Mouse (Mus musculus): ENCODE results near the gene Esr2. TPM values are rescaled to one million over a fixed set of nuclear protein-coding genes. Genes with fewer than 3 reads are reported as not detected.

Esr2 gene
- polyA plus RNA-seq, 1 experiment: not detected

DNA sequence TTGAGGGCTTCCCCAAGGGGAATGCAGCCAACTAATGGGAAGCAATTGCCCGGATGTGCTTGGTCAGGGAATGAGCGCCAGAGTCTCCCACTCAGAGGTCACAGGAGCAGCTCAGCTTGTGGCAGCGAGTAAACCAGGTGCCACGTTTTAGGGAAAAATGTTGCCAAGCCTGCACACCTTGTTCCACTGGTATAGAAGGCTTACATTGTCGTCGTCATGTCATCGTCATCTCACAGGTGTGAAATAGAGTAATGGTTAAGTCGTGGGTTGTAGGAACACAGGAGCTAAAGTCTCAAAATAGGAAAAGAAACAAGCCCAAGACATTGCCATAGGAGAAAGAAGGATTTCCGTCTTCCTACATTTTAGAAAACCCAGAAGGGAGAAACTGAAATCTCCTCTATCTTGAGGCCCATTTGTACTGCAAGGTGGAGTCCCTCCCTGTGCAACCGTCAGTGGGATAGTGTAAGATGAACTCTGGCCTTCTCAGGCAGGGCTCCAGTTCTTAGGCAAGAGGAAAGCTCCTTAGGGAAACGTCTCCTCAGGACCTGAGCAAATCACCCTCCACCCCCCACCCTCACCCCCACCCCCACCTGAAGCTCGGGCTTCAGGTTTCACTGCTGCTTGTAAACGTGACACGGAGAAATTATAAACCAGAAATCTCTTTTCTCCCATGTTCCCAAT is 96.0 kb downstream of the Esr2 start:
- peaks cover 14% of the 10 kb centered on the region for H3K27me3 ChIP-seq (ENCODE audit: control insufficient read depth)
- TF ChIP-seq TAL1 (IDR thresholded peaks at IDR 0.05; ENCODE audit: low read length) (no peak), GATA1 (IDR thresholded peaks at IDR 0.05; ENCODE audit: low read length) (no peak)
- H3K36me3 ChIP-seq (ENCODE audit: control insufficient read depth): no peaks in the 10 kb centered on the region

DNA sequence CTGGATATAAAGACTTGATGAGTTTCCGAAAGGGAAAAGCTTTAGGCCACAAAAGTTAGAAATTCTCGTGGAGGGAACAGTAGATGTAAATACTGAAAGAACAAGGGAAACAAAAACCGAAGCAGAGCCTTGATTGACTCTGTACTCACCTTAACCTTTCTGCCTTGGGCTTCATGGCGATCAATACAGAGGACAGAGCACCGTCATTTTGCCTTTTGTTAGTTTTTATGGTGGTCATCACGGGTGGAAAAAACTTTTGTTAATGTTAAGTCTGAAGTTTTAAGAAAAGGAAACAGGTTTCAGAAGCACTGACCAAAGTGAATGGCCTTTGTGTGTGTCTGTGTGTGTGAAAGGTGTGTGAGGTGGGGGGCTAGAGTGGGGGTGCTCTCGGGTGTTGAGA is 103.1 kb downstream of the Esr2 start:
- peaks cover 7% of the 10 kb centered on the region for H3K27me3 ChIP-seq (ENCODE audit: control insufficient read depth)
- TF ChIP-seq TAL1 (IDR thresholded peaks at IDR 0.05; ENCODE audit: low read length) (no peak), GATA1 (IDR thresholded peaks at IDR 0.05; ENCODE audit: low read length) (no peak)
- no peaks in the 10 kb centered on the region for H3K9me3 ChIP-seq (ENCODE audit: control insufficient read depth, low read length)
- H3K4me3 ChIP-seq (replicated peaks): no peak overlapping the region
- no peaks in the 10 kb centered on the region for H3K36me3 ChIP-seq (ENCODE audit: control insufficient read depth)
- H3K4me1 ChIP-seq (ENCODE audit: control insufficient read depth): no peaks in the 10 kb centered on the region

More for the DNA sequence above, 96.0 kb downstream of the Esr2 start:
- H3K4me3 ChIP-seq (replicated peaks): no peak overlapping the region
- H3K9me3 ChIP-seq (ENCODE audit: control insufficient read depth, low read length): no peaks in the 10 kb centered on the region
- no peaks in the 10 kb centered on the region for H3K4me1 ChIP-seq (ENCODE audit: control insufficient read depth)

DNA sequence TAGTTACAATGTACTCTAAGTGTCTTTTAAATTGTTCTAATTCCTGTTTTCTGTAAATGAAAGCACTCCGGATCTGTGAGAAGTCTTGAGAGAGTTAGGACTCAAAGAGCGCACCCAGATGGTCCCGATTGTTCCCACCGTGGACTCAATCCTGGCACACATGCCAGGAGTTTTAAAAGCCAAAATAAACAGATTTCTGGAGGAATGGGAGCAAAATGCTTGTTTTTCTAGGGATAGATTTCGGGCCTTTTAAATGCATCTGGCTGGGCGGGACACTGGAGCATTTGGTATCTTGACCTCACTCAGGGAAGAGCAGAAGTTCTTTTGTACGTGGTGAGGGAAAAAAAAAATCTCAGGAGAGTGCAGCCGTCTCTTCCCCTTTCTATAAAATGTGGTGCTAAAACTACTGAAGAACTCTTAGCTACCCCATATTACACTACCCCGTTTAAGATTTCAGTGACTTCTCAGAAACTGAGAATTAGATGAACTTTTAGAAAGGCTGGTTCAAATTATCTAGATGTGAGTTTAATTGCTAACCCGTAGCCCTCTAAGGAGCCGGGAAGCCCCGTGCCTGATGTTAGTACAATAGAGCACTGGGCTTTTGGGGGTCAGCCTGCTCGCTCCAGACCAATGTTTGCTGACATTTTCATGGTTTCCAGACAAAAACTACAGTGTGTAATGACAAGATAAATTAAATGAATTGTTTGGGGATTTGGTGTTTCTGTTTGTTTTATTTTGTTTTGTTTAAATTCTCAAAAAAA is 103.8 kb downstream of the Esr2 start:
- peaks cover 7% of the 10 kb centered on the region for H3K27me3 ChIP-seq (ENCODE audit: control insufficient read depth)
- H3K36me3 ChIP-seq (ENCODE audit: control insufficient read depth): no peaks in the 10 kb centered on the region
- TF ChIP-seq GATA1 (IDR thresholded peaks at IDR 0.05; ENCODE audit: low read length): no peak
- no peak for TF ChIP-seq TAL1 (IDR thresholded peaks at IDR 0.05; ENCODE audit: low read length)
- H3K4me3 ChIP-seq (replicated peaks): no peak overlapping the region
- H3K4me1 ChIP-seq (ENCODE audit: control insufficient read depth): no peaks in the 10 kb centered on the region
- no peaks in the 10 kb centered on the region for H3K9me3 ChIP-seq (ENCODE audit: control insufficient read depth, low read length)

DNA sequence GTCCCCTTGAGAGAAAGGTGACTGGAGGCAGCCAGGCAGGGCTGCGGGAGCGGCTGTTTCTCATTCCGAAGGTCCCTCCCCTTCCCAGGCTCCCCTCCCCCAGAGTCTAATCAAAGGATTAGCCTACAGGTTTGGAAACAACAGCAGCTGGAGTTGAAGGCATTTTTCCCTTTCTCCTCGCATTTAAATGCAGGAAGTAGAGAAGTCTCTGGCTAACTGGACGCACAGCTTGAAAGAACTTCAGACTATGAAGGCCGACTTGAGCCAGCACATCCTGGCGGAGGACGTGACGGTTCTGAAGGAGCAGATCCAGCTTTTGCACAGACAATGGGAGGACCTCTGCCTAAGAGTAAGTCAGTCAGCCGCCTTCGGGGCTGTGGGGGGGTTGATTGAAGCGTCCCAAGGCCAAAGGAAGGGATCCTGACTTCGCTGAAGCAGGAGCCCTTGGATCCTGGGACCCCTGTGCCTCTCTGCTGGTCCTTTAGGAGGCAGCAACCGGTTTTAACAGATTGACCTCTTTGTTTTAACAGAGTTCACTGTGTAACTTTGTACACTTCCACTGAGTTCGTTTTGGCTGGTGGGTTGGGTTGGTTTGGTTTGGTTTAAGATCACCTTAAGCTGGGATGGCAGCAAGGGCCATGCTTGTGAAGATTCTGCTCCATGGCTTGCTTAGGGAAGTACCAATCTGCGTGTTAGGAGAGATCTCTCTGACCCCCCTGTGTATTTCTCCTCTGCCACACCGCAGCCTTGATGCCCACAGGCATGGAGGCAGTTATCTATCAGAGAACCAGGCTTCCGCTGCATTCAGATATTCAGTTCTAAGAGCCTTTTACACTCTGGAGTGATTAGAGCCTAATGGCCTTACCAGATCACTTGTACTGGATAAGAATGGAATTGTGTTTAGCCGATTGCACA is 104.9 kb downstream of the Esr2 start:
- no peaks in the 10 kb centered on the region for H3K9me3 ChIP-seq (ENCODE audit: control insufficient read depth, low read length)
- no peak overlapping the region for H3K4me3 ChIP-seq (replicated peaks)
- H3K27me3 ChIP-seq (ENCODE audit: control insufficient read depth): peaks cover 7% of the 10 kb centered on the region

More for the DNA sequence above, 104.9 kb downstream of the Esr2 start:
- TF ChIP-seq TAL1 (IDR thresholded peaks at IDR 0.05; ENCODE audit: low read length) (no peak), GATA1 (IDR thresholded peaks at IDR 0.05; ENCODE audit: low read length) (no peak)
- Histone ChIP-seq H3K36me3 (ENCODE audit: control insufficient read depth) (no peaks in the 10 kb centered on the region), H3K4me1 (ENCODE audit: control insufficient read depth) (no peaks in the 10 kb centered on the region)

Other genes with a start within 250 kb of the Esr2 start
- gene Tex21, start 69.5 kb upstream of the Esr2 start, polyA plus RNA-seq (2012): not detected in 2 replicates
- 5.1 and 6.5 TPM in 2 replicates for gene Mthfd1, start 78.0 kb upstream of the Esr2 start, polyA plus RNA-seq (2012)
- gene Akap5, start 147.6 kb upstream of the Esr2 start, polyA plus RNA-seq (2012): 0.01 TPM in 2 replicates
- gene Zbtb25, start 192.3 kb upstream of the Esr2 start, polyA plus RNA-seq (2012): 0.29 and 0.59 TPM in 2 replicates
- 0.10 and 0.14 TPM in 2 replicates for gene Zbtb1, start 193.0 kb upstream of the Esr2 start, polyA plus RNA-seq (2012)
- 0.20 and 0.27 TPM in 2 replicates for gene Hspa2, start 226.9 kb upstream of the Esr2 start, polyA plus RNA-seq (2012)
- not detected in 2 replicates for gene Ppp1r36, start 240.3 kb upstream of the Esr2 start, polyA plus RNA-seq (2012)